Mouse (Mus musculus) forebrain, embryonic 15.5 days (tissue): ENCODE results near the gene Pip5k1b. TPM values are rescaled to one million over a fixed set of nuclear protein-coding genes. Genes with fewer than 3 reads are reported as not detected.

Experiments used
- ATAC-seq: fragments of 200-750 bp; cut with Nextera tagmentation; replicated peaks from 2 replicates; pipeline ENCODE4 v1.8.0; 2017; ENCODE audit warnings: mild to moderate bottlenecking, moderate TSS enrichment, moderate library complexity
- H3K27ac ChIP-seq: fragments of 300-500 bp; sonication (generic); replicated peaks from 2 replicates; pipeline ENCODE4 v1.5.1; 2015; ENCODE audit warnings: mild to moderate bottlenecking, inconsistent platforms
- H3K27me3 ChIP-seq: fragments of 300-500 bp; sonication (generic); 2 replicates; pipeline ENCODE4 v1.6.1; 2015; ENCODE audit warnings: inconsistent platforms
- H3K36me3 ChIP-seq: fragments of 300-500 bp; sonication (generic); 2 replicates; pipeline ENCODE4 v1.6.1; 2015; ENCODE audit warnings: mild to moderate bottlenecking, inconsistent platforms
- H3K4me1 ChIP-seq: fragments of 300-500 bp; sonication (generic); 2 replicates; pipeline ENCODE4 v1.6.1; 2015; ENCODE audit warnings: inconsistent platforms
- H3K4me2 ChIP-seq: fragments of 300-500 bp; sonication (generic); replicated peaks from 2 replicates; pipeline ENCODE4 v1.6.1; 2015; ENCODE audit warnings: mild to moderate bottlenecking, inconsistent platforms
- H3K4me3 ChIP-seq: fragments of 300-500 bp; sonication (generic); 2 replicates; pipeline ENCODE4 v1.5.1; 2015; ENCODE audit warnings: mild to moderate bottlenecking, inconsistent platforms
- H3K9ac ChIP-seq: fragments of 300-500 bp; sonication (generic); replicated peaks from 2 replicates; pipeline ENCODE4 v1.6.1; 2015; ENCODE audit warnings: mild to moderate bottlenecking, inconsistent platforms
- H3K9me3 ChIP-seq: fragments of 300-500 bp; sonication (generic); 2 replicates; pipeline ENCODE4 v1.6.1; 2016; ENCODE audit warnings: inconsistent platforms
- WGBS: fragments of 180-500 bp; shearing (Covaris S2); methylation state at CpG from one replicate; pipeline ENCODE4 v1.1.7; 2015; ENCODE audit warnings: mixed read lengths; 5-methylcytosine and 5-hydroxymethylcytosine counted together
- polyA plus RNA-seq: library from polyadenylated mRNA; unstranded; fragments of >200 nt; fragmentation: Nextera tagmentation; extraction: Ambion mirVana; gene quantifications from 2 replicates; pipeline ENCODE4 v1.2.1, GENCODE M21; 2015

Pip5k1b gene
- polyA plus RNA-seq, 1 experiment from 2014 or later, result 1.7 TPM

GRCm38 (mm10) chr19:24526731-24527612, 28.7 kb downstream of the Pip5k1b start:
- Histone ChIP-seq H3K27ac (no peak overlapping the region), H3K9me3 (no peaks in the 10 kb centered on the region), H3K9ac (no peak overlapping the region), H3K27me3 (no peaks in the 10 kb centered on the region), H3K4me1 (no peaks in the 10 kb centered on the region), H3K36me3 (no peaks in the 10 kb centered on the region), H3K4me3 (no peak overlapping the region), H3K4me2 (no peak overlapping the region)
- WGBS, result 78% methylated on average over 15 of the region's 15 CpGs
- no peak for ATAC-seq

GRCm38 (mm10) chr19:24523476-24524313, 32.0 kb downstream of the Pip5k1b start:
- Histone ChIP-seq H3K27me3 (no peaks in the 10 kb centered on the region), H3K36me3 (no peaks in the 10 kb centered on the region), H3K4me2 (no peak overlapping the region), H3K4me1 (no peaks in the 10 kb centered on the region), H3K9me3 (no peaks in the 10 kb centered on the region), H3K4me3 (no peak overlapping the region), H3K9ac (no peak overlapping the region), H3K27ac (no peak overlapping the region)
- no peak; the same call in 1 of the 2 replicates for ATAC-seq
- 66% methylated on average over 15 of the region's 15 CpGs for WGBS

GRCm38 (mm10) chr19:24521997-24522396, 33.7 kb downstream of the Pip5k1b start:
- Histone ChIP-seq H3K9ac (no peak overlapping the region), H3K9me3 (no peaks in the 10 kb centered on the region), H3K4me3 (no peak overlapping the region), H3K4me2 (no peak overlapping the region), H3K4me1 (no peaks in the 10 kb centered on the region), H3K27me3 (no peaks in the 10 kb centered on the region), H3K36me3 (no peaks in the 10 kb centered on the region), H3K27ac (no peak overlapping the region)
- 89% methylated on average over 7 of the region's 7 CpGs for WGBS
- no peak for ATAC-seq

GRCm38 (mm10) chr19:24521146-24521545, 34.5 kb downstream of the Pip5k1b start:
- Histone ChIP-seq H3K9ac (no peak overlapping the region), H3K27me3 (no peaks in the 10 kb centered on the region), H3K36me3 (no peaks in the 10 kb centered on the region), H3K4me3 (no peak overlapping the region), H3K27ac (no peak overlapping the region), H3K4me2 (no peak overlapping the region), H3K4me1 (no peaks in the 10 kb centered on the region), H3K9me3 (no peaks in the 10 kb centered on the region)
- ATAC-seq, result no peak
- WGBS, result 89% methylated on average over 9 of the region's 9 CpGs

GRCm38 (mm10) chr19:24519732-24520409, 35.8 kb downstream of the Pip5k1b start:
- Histone ChIP-seq H3K4me3 (no peak overlapping the region), H3K27me3 (no peaks in the 10 kb centered on the region), H3K9me3 (no peaks in the 10 kb centered on the region), H3K27ac (no peak overlapping the region), H3K36me3 (no peaks in the 10 kb centered on the region), H3K9ac (no peak overlapping the region), H3K4me2 (no peak overlapping the region), H3K4me1 (no peaks in the 10 kb centered on the region)
- 87% methylated on average over 6 of the region's 6 CpGs for WGBS
- no peak for ATAC-seq

DNA sequence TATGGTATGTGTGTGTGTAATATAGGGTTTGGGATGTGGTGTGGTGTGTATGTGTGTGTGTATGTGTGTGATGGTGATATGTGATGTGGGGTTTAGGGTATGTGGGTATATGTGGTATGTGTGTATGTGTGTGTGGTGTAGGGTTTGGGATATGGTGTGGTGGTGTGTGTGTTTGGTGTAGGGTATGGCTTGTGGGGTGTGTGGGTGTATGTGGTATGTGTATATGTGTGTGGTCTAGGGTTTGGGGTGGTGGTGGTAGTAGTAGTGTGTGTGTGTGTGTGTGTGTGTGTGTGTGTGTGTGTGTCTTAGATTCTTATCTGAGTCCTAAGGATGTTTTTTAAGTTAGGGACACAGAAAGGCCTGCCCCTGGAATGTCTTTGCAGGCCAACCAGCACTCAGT, 37.3 kb downstream of the Pip5k1b start:
- Histone ChIP-seq H3K27me3 (no peaks in the 10 kb centered on the region), H3K4me1 (no peaks in the 10 kb centered on the region), H3K36me3 (no peaks in the 10 kb centered on the region), H3K4me3 (no peak overlapping the region), H3K27ac (no peak overlapping the region), H3K9ac (no peak overlapping the region), H3K4me2 (no peak overlapping the region), H3K9me3 (no peaks in the 10 kb centered on the region)
- 0 out of 2 replicates have a peak, but pooled peaks have one; percentile 16 for ATAC-seq

DNA sequence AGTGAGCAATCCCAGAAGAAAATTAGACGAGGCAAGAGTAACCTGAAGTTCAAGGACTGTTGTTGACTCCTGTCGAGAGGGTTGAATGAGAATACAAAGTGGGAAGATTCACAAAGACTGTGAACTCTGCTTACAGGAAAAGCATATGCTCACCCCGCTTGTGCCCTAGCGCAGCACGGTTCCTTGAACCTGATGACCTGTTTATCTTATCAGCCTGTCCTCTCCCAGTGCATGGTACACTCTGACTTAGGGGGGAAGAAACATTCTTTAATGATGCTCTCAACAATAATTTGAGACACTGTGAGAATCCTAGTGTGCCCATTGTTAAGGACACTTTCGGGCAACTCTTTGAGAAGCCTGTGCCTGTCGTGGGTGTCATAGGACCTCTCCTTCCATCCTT, 38.6 kb downstream of the Pip5k1b start:
- Histone ChIP-seq H3K4me2 (no peak overlapping the region), H3K36me3 (no peaks in the 10 kb centered on the region), H3K9ac (no peak overlapping the region), H3K4me1 (no peaks in the 10 kb centered on the region), H3K27ac (no peak overlapping the region), H3K27me3 (no peaks in the 10 kb centered on the region), H3K4me3 (no peak overlapping the region), H3K9me3 (no peaks in the 10 kb centered on the region)
- ATAC-seq, result no peak
- WGBS, result 82% methylated on average over 7 of the region's 7 CpGs

DNA sequence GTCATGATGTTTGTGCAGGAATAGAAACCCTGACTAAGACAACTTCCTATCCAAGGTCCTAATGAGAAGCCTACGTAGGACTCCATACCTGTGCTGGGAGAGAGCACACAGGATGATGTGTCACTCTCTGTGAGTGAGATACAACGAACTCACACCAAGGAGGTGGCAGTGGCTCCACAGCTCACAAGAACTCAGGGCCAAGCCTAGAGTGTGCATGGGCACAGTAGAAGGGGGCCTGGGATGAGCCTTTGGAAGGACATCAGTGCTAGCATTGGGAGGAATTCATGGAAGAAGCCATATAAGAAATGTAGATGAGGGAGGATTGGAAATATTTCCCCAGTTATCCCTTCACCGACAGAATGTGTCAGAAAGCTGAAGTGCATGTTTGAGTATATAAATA, 39.7 kb downstream of the Pip5k1b start:
- Histone ChIP-seq H3K4me1 (no peaks in the 10 kb centered on the region), H3K9me3 (no peaks in the 10 kb centered on the region), H3K4me2 (no peak overlapping the region), H3K27ac (no peak overlapping the region), H3K9ac (no peak overlapping the region), H3K4me3 (no peak overlapping the region), H3K27me3 (no peaks in the 10 kb centered on the region), H3K36me3 (no peaks in the 10 kb centered on the region)
- WGBS, result 95% methylated on average over 3 of the region's 3 CpGs
- ATAC-seq, result no peak

DNA sequence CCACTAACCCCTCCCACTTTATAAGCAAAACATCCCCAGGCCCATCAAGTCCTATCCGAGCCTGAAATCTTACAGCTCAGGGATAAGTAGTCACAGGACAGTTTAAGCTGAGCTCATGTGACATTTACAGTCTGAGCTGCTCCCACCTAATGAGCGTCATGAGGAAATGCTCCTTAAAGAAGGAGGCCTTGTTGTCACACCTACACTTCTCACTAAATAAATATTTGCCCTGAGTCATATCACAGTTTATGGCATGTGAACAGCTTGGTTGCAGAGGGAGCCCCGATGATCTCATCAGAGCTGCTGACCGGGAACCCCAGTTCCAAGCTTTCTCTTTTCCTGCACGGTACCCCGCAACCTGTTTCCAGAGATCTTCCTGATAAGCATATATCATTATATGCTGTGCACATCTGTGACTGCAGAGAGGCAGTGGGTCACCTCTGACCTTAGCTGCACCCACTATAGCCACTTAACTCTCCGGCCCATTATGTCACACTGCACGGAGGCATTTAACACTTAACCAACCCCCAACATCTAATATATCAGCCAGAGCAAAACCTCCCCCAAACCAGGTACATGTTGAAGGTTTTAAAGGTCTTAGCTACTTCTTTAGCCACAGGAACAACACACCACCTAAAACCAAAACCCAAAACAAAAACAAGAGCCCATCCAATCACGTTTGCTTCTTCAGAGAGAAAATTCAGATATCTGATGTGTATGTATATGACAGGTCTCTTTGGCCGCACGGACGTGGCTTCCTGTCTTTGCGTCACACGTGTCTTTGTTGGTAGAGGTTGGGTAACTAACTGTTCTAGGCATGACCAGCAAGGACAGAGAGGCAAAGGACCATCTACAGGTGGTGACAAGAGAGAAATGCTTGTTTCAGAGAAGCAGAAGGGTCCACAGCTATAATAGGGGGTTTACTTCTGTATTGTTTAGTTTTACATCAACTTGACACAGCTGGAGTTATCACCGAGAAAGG, 40.7 kb downstream of the Pip5k1b start:
- H3K9ac ChIP-seq, result no peak overlapping the region
- 89% methylated on average over 15 of the region's 15 CpGs for WGBS

DNA sequence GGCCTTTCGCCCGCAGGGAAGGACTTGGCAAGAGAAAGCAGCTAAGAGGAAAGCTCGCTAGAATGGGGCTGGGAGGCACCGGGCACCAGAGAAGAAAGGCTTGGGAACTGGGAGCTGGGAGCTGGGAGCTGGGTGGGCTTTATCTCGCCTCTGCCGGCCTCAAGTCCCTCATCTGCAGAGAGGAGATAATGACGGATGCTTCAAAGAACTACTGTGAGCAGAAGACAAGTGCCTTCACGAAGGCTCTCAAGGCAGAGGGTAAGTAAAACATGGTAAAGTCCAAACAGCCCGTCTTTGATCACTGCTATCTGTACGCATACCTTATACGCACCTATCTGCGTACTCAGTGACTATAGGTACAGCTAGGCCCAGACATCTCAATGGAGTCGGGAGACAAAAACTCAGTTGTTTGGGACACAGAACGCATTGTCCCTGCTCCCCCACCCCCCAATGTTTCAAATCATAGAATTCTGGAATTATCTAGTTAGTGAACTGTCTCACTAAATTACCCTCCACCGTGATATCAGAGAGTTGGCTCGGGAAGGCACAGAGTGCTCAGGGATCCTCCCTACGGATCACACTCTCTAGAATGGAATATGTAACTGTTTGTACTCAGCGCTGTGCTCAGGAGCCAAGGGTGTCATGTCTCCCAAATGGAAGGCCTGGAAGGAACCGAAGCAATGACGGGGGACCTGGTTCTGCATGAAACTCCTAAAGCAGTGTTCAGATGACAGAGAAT, 42.4 kb downstream of the Pip5k1b start:
- ATAC-seq, result no peak
- no peaks in the 10 kb centered on the region for H3K36me3 ChIP-seq
- no peak overlapping the region for H3K4me3 ChIP-seq
- H3K27me3 ChIP-seq, result no peaks in the 10 kb centered on the region
- no peak overlapping the region for H3K4me2 ChIP-seq
- WGBS, result 82% methylated on average over 20 of the region's 20 CpGs
- no peaks in the 10 kb centered on the region for H3K9me3 ChIP-seq
- no peak overlapping the region for H3K27ac ChIP-seq
- H3K4me1 ChIP-seq, result peaks cover 4% of the 10 kb centered on the region
- H3K9ac ChIP-seq, result no peak overlapping the region

More for the DNA sequence above, 40.7 kb downstream of the Pip5k1b start:
- Histone ChIP-seq H3K4me2 (no peak overlapping the region), H3K27ac (no peak overlapping the region), H3K4me3 (no peak overlapping the region), H3K9me3 (no peaks in the 10 kb centered on the region), H3K4me1 (no peaks in the 10 kb centered on the region), H3K36me3 (no peaks in the 10 kb centered on the region), H3K27me3 (no peaks in the 10 kb centered on the region)
- no peak for ATAC-seq

- Histone ChIP-seq H3K4me1 (peaks cover 12% of the 10 kb centered on the region), H3K9ac (no peak overlapping the region), H3K27ac (no peak overlapping the region), H3K36me3 (no peaks in the 10 kb centered on the region), H3K27me3 (no peaks in the 10 kb centered on the region), H3K4me2 (no peak overlapping the region), H3K9me3 (no peaks in the 10 kb centered on the region), H3K4me3 (no peak overlapping the region)
- 93% methylated on average over 7 of the region's 7 CpGs for WGBS
- no peak for ATAC-seq
Measured at GRCm38 (mm10) chr19:24511939-24512338, 43.7 kb downstream of the Pip5k1b start.
